Comparison of ENCODE assay signal across 8 mouse cellular contexts in the genomic region with DNA sequence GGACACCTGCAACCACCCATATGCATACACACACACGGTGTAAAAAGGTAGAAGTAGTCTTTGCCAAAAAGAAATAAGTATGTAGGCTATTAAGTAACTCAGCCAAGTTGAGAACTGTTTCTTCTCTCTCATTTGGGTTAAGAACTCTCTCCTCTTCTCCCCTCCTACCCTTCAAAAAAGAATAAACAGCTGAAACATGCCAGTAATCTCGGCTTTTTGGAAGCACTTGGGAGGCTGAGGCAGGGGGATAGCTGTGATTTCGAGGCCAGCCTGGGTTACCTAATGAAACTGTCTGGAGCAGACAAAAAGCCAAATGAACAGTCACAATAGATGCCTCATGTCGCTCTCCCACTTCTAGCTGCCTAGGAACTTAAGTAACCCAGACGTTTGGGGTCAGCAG. TPM values are rescaled to one million over a fixed set of nuclear protein-coding genes. Genes with fewer than 3 reads are reported as not detected.
DNase-seq lines count a peak whose midpoint lies in the region; ATAC-seq and TF ChIP-seq lines count a peak whose summit lies in the region.

No protein-coding gene starts in this region.

- H3K27me3 ChIP-seq in heart, embryonic 13.5 days (replicated peaks) = no peaks in the 10 kb centered on the region
- H3K27me3 ChIP-seq in G1E (ENCODE audit: insufficient read depth, low read length) = no peaks in the 10 kb centered on the region
- no peaks in the 10 kb centered on the region for H3K27me3 ChIP-seq in forebrain, postnatal 0 days (ENCODE audit: insufficient read depth, low read length)
- no peaks in the 10 kb centered on the region for H3K27me3 ChIP-seq in midbrain, embryonic 10.5 days (ENCODE audit: low read depth, poor library complexity, severe bottlenecking)

- peak overlapping the region; percentile 85 for H3K4me2 ChIP-seq in heart, embryonic 13.5 days
- H3K4me2 ChIP-seq in forebrain, postnatal 0 days (ENCODE audit: low read depth) = peak overlapping the region; percentile 66

- no peak for ATAC-seq in heart, embryonic 13.5 days (ENCODE audit: extremely low read depth, insufficient number of reproducible peaks, low FRiP score, low TSS enrichment)
- ATAC-seq in G1E (ENCODE audit: extremely low read depth, insufficient number of reproducible peaks, low FRiP score, poor library complexity, severe bottlenecking) = no peak
- ATAC-seq in forebrain, postnatal 0 days = no peak

- WGBS in heart, embryonic 13.5 days = 24% methylated on average over 5 of the region's 5 CpGs
- 21% methylated on average over 5 of the region's 5 CpGs for WGBS in forebrain, postnatal 0 days
- 29% methylated on average over 5 of the region's 5 CpGs for WGBS in midbrain, embryonic 10.5 days

- no peak overlapping the region for H3K27ac ChIP-seq in heart, embryonic 13.5 days (replicated peaks)
- H3K27ac ChIP-seq in forebrain, postnatal 0 days (ENCODE audit: low read depth, low read length) = 0 out of 2 replicates have a peak overlapping the region, but pooled peaks have one; percentile 16
- no peak overlapping the region for H3K27ac ChIP-seq in midbrain, embryonic 10.5 days (replicated peaks)

- peak overlapping the region; percentile 82 for H3K9ac ChIP-seq in heart, embryonic 13.5 days
- H3K9ac ChIP-seq in forebrain, postnatal 0 days = peak overlapping the region; percentile 56

- H3K9me3 ChIP-seq in heart, embryonic 13.5 days = no peaks in the 10 kb centered on the region
- H3K9me3 ChIP-seq in G1E (replicated peaks) = no peaks in the 10 kb centered on the region
- H3K9me3 ChIP-seq in forebrain, postnatal 0 days (ENCODE audit: low read length) = no peaks in the 10 kb centered on the region
- H3K9me3 ChIP-seq in midbrain, embryonic 10.5 days (replicated peaks) = no peaks in the 10 kb centered on the region

- no peak for TF ChIP-seq CTCF in G1E (IDR thresholded peaks at IDR 0.05; ENCODE audit: low read depth, low read length)
- no peak for TF ChIP-seq CTCF in forebrain, postnatal 0 days (IDR thresholded peaks at IDR 0.05; ENCODE audit: low read depth)

- H3K4me1 ChIP-seq in heart, embryonic 13.5 days = peaks cover 10% of the 10 kb centered on the region
- H3K4me1 ChIP-seq in G1E (ENCODE audit: insufficient read depth, low read depth, low read length) = peaks cover 15% of the 10 kb centered on the region
- H3K4me1 ChIP-seq in forebrain, postnatal 0 days (ENCODE audit: insufficient read depth) = no peaks in the 10 kb centered on the region
- H3K4me1 ChIP-seq in midbrain, embryonic 10.5 days = peaks cover 13% of the 10 kb centered on the region

- peaks cover 18% of the 10 kb centered on the region for H3K36me3 ChIP-seq in heart, embryonic 13.5 days
- peaks cover 52% of the 10 kb centered on the region for H3K36me3 ChIP-seq in G1E (replicated peaks)
- H3K36me3 ChIP-seq in forebrain, postnatal 0 days (ENCODE audit: insufficient read depth) = peaks cover 3% of the 10 kb centered on the region; the same call in 1 of the 2 replicates
- peaks cover 28% of the 10 kb centered on the region for H3K36me3 ChIP-seq in midbrain, embryonic 10.5 days

- DNase-seq in heart, postnatal 4 days = no peak
- no peak for DNase-seq in G1E (ENCODE audit: low spot score)
- DNase-seq in forebrain, postnatal 0 days = no peak
- no peak for DNase-seq in midbrain, embryonic 10.5 days (ENCODE audit: low spot score)
- no peak for DNase-seq in ovary, postnatal 14 days (ENCODE audit: low spot score)
- DNase-seq in spleen, postnatal 36 days (ENCODE audit: low spot score in 2 of 2) = no peak
- DNase-seq in urinary bladder, postnatal 4 days (ENCODE audit: low spot score in 2 of 2) = no peak

- peak overlapping the region; percentile 77 for H3K4me3 ChIP-seq in heart, embryonic 13.5 days
- peak overlapping the region; percentile 88 for H3K4me3 ChIP-seq in G1E (ENCODE audit: low read depth, low read length)
- H3K4me3 ChIP-seq in forebrain, postnatal 0 days (ENCODE audit: low read depth, low read length) = peak overlapping the region; percentile 61
- peak overlapping the region; percentile 90 for H3K4me3 ChIP-seq in midbrain, embryonic 10.5 days

RNA-seq across cellular contexts. Expression of gene Pisd, which starts 0.7 kb away (rescaled TPM):
- polyA plus RNA-seq in heart, embryonic 13.5 days (2015; fragmentation: Nextera tagmentation; extraction: Ambion mirVana) = 45.9 and 46.2 TPM in 2 replicates
- 10 to 100 TPM; 32.8 to 35.2 TPM for total RNA-seq in heart, postnatal 4 days (2021)
- 22.3 and 24.2 TPM in 2 replicates for total RNA-seq in G1E (2014; fragmentation: Nextera tagmentation)
- total RNA-seq in G1E (2017) = 20.9 and 26.8 TPM in 2 replicates
- polyA plus RNA-seq in G1E (2012) = 12.7 and 19.1 TPM in 2 replicates
- 84.9 and 99.1 TPM in 2 replicates for total RNA-seq in forebrain, postnatal 0 days (2014; rRNA removed)
- 87.0 and 96.4 TPM in 2 replicates for polyA plus RNA-seq in forebrain, postnatal 0 days (2015; fragmentation: Nextera tagmentation; extraction: Ambion mirVana)
- 79.9 and 82.1 TPM in 2 replicates for polyA plus RNA-seq in midbrain, embryonic 10.5 days (2016; fragmentation: Nextera tagmentation; extraction: Ambion mirVana)

RNA-seq across cellular contexts. Expression of gene Gm20671, which starts 42.2 kb away (rescaled TPM):
- not detected in 2 replicates for polyA plus RNA-seq in heart, embryonic 13.5 days (2015; fragmentation: Nextera tagmentation; extraction: Ambion mirVana)
- not detected for total RNA-seq in heart, postnatal 4 days (2021)
- 2.3 TPM in 1 of 2 replicates, not detected in the other for total RNA-seq in G1E (2014; fragmentation: Nextera tagmentation)
- not detected in 2 replicates for total RNA-seq in G1E (2017)
- polyA plus RNA-seq in G1E (2012) = 3.7 and 12.9 TPM in 2 replicates
- total RNA-seq in forebrain, postnatal 0 days (2014; rRNA removed) = 3.0 TPM in 1 of 2 replicates, not detected in the other
- not detected in 2 replicates for polyA plus RNA-seq in forebrain, postnatal 0 days (2015; fragmentation: Nextera tagmentation; extraction: Ambion mirVana)
- not detected in 2 replicates for polyA plus RNA-seq in midbrain, embryonic 10.5 days (2016; fragmentation: Nextera tagmentation; extraction: Ambion mirVana)
